Mouse (Mus musculus) liver, postnatal 0 days (tissue): ENCODE measurements at regions not wholly inside any gene's neighbourhood (a gene's known extent, or its start where the extent isn't known, plus 50 kb on each side); places are given as distances from the start of the nearest gene placed in this dataset.

Experiments used
- CTCF ChIP-seq: sonication (generic); IDR thresholded peaks from 2 replicates; pipeline ENCODE4 v1.5.1; 2016; ENCODE audit warnings: antibody characterized with exemption, low read depth
- EP300 ChIP-seq: IDR thresholded peaks from 2 replicates; pipeline ENCODE4 v1.6.1; 2016; ENCODE audit warnings: antibody characterized with exemption, low read depth, mild to moderate bottlenecking

GRCm38 (mm10) chr1:138716991-138717390, 97.0 kb upstream of the Nek7 start:
- TF ChIP-seq CTCF (no peak), EP300 (no peak)
